Mouse (Mus musculus): ENCODE results near the gene Tram2.

Gene Tram2

GRCm38 (mm10) chr1:21079217-21079773 is at the start of gene Tram2:
Gene Tram2, minus strand, starts transcription at chr1:21079229.
- CTCF ChIA-PET = interaction anchor here (0.7 kb wide), 1 partner anchor 246 kb away, joined by 4 read pairs; no protein-coding TSS in a partner anchor

GRCm38 (mm10) chr1:21124713-21125336 is 45.8 kb upstream of the Tram2 start:
- CTCF ChIA-PET = no interaction called here

- CTCF ChIA-PET = no interaction called here
These were observed 24.8 kb upstream of the Tram2 start for GRCm38 (mm10) chr1:21103784-21104183.

- CTCF ChIA-PET = interaction anchor here (0.5 to 1.8 kb wide), 3 partner anchors 11 to 170 kb away, joined by 3 to 13 read pairs (median 12); no protein-coding TSS in a partner anchor
These were observed 22.4 kb upstream of the Tram2 start for GRCm38 (mm10) chr1:21101221-21102006.

- CTCF ChIA-PET = interaction anchor here (1.3 to 1.8 kb wide), 2 partner anchors 10 to 161 kb away, joined by 12 to 13 read pairs; no protein-coding TSS in a partner anchor
These were observed 21.7 kb upstream of the Tram2 start for GRCm38 (mm10) chr1:21100726-21101125.

GRCm38 (mm10) chr1:21097001-21097989 is 18.3 kb upstream of the Tram2 start:
- CTCF ChIA-PET = interaction anchor here (0.5 kb wide), 1 partner anchor 154 kb away, joined by 4 read pairs; no protein-coding TSS in a partner anchor

- CTCF ChIA-PET = no interaction called here
These were observed 15.7 kb upstream of the Tram2 start for GRCm38 (mm10) chr1:21094644-21095215.

- CTCF ChIA-PET = no interaction called here
These were observed 10.7 kb upstream of the Tram2 start for GRCm38 (mm10) chr1:21089661-21090117.

- CTCF ChIA-PET = no interaction called here
These were observed 7.3 kb upstream of the Tram2 start for GRCm38 (mm10) chr1:21086291-21086690.

GRCm38 (mm10) chr1:21084661-21085060 is 5.6 kb upstream of the Tram2 start:
- CTCF ChIA-PET = interaction anchor here (0.6 kb wide), 1 partner anchor 145 kb away, joined by 4 read pairs; no protein-coding TSS in a partner anchor

- CTCF ChIA-PET = no interaction called here
These were observed 1.3 kb upstream of the Tram2 start for GRCm38 (mm10) chr1:21080362-21080761.

GRCm38 (mm10) chr1:21078481-21079214 is 381 bp downstream of the Tram2 start:
- CTCF ChIA-PET = no interaction called here

GRCm38 (mm10) chr1:21077619-21078018 is 1.4 kb downstream of the Tram2 start:
- CTCF ChIA-PET = interaction anchor here (0.5 to 0.7 kb wide), 2 partner anchors 19 to 139 kb away, joined by 3 read pairs; no protein-coding TSS in a partner anchor

- CTCF ChIA-PET = interaction anchor here (0.5 to 0.7 kb wide), 3 partner anchors 19 to 138 kb away, joined by 3 read pairs; no protein-coding TSS in a partner anchor
These were observed 1.8 kb downstream of the Tram2 start for GRCm38 (mm10) chr1:21077191-21077590.

GRCm38 (mm10) chr1:21075986-21076495 is 3.0 kb downstream of the Tram2 start:
- CTCF ChIA-PET = interaction anchor here (0.7 kb wide), 1 partner anchor 132 kb away, joined by 5 read pairs; no protein-coding TSS in a partner anchor

GRCm38 (mm10) chr1:21074231-21074630 is 4.8 kb downstream of the Tram2 start:
- CTCF ChIA-PET = no interaction called here

GRCm38 (mm10) chr1:21072875-21073444 is 6.1 kb downstream of the Tram2 start:
- CTCF ChIA-PET = interaction anchor here (0.7 kb wide), 1 partner anchor 206 kb away, joined by 3 read pairs; no protein-coding TSS in a partner anchor

- CTCF ChIA-PET = no interaction called here
These were observed 8.4 kb downstream of the Tram2 start for GRCm38 (mm10) chr1:21070658-21071057.

GRCm38 (mm10) chr1:21069830-21070522 is 9.1 kb downstream of the Tram2 start:
- CTCF ChIA-PET = no interaction called here

All from spleen, embryonic (tissue).